Mouse (Mus musculus) left cerebral cortex, adult 8-10 months (tissue): Measurements from ENCODE around the gene Spats2. TPM values are rescaled to one million over a fixed set of nuclear protein-coding genes. Genes with fewer than 3 reads are reported as not detected.
"Not testable (repeated sequence)": the region's sequence is repeated elsewhere in the genome, so short reads cannot be mapped to it uniquely, and the experiment has no call there.

Source experiments
- DNase-seq, 2 experiments: peaks; one replicate each; pipeline ENCODE4 v3.0.0; 2022; ENCODE audit warnings: low spot score in 2 of 2
- total RNA-seq, 4 experiments: library from RNA; stranded (reverse); gene quantifications; 2 replicates each; pipeline ENCODE4 v1.2.4; 2022

Spats2 gene
- total RNA-seq, result 10 to 100 TPM; 29.7 to 34.1 (median 33.2) TPM

GRCm38 (mm10) chr15:99125711-99126080, at the start of gene Spats2:
TSS of gene Spats2 (plus strand) at chr15:99125916.
- DNase-seq, result no peak

- not testable (repeated sequence) for DNase-seq
Measured at GRCm38 (mm10) chr15:99076011-99076410, 49.7 kb upstream of the Spats2 start.

GRCm38 (mm10) chr15:99078181-99078910, 47.4 kb upstream of the Spats2 start:
- DNase-seq, result no peak

- no peak for DNase-seq
Measured at GRCm38 (mm10) chr15:99079804-99080203, 45.9 kb upstream of the Spats2 start.

- no peak for DNase-seq
Measured at GRCm38 (mm10) chr15:99082322-99082721, 43.4 kb upstream of the Spats2 start.

GRCm38 (mm10) chr15:99082840-99083239, 42.9 kb upstream of the Spats2 start:
- no peak for DNase-seq

GRCm38 (mm10) chr15:99083258-99083657, 42.5 kb upstream of the Spats2 start:
- no peak for DNase-seq

GRCm38 (mm10) chr15:99083867-99084557, 41.7 kb upstream of the Spats2 start:
- DNase-seq, result no peak

GRCm38 (mm10) chr15:99084618-99085017, 41.1 kb upstream of the Spats2 start:
- no peak for DNase-seq

- DNase-seq, result no peak
Measured at GRCm38 (mm10) chr15:99085997-99086396, 39.7 kb upstream of the Spats2 start.

GRCm38 (mm10) chr15:99087253-99088075, 38.3 kb upstream of the Spats2 start, which contains the start of gene C1ql4:
TSS of gene C1ql4 (minus strand) at chr15:99087817.
- DNase-seq, result no peak

- no peak for DNase-seq
Measured at GRCm38 (mm10) chr15:99088292-99088691, 37.4 kb upstream of the Spats2 start.

GRCm38 (mm10) chr15:99089069-99089468, 36.6 kb upstream of the Spats2 start:
- DNase-seq, result no peak

- no peak for DNase-seq
Measured at GRCm38 (mm10) chr15:99092870-99093269, 32.8 kb upstream of the Spats2 start, which contains the start of gene Dnajc22. TSS of gene Dnajc22 (plus strand) at chr15:99093170.

- DNase-seq, result no peak
Measured at GRCm38 (mm10) chr15:99093291-99094258, 32.1 kb upstream of the Spats2 start.

GRCm38 (mm10) chr15:99094631-99095270, 31.0 kb upstream of the Spats2 start:
- DNase-seq, result no peak

- no peak for DNase-seq
Measured at GRCm38 (mm10) chr15:99095356-99095755, 30.4 kb upstream of the Spats2 start.

GRCm38 (mm10) chr15:99096061-99096793, 29.5 kb upstream of the Spats2 start:
- DNase-seq, result no peak

- no peak for DNase-seq
Measured at GRCm38 (mm10) chr15:99096831-99097500, 28.8 kb upstream of the Spats2 start.
